Mouse (Mus musculus): ENCODE measurements around the gene Zdhhc7. TPM values are rescaled to one million over a fixed set of nuclear protein-coding genes. Genes with fewer than 3 reads are reported as not detected.

The Zdhhc7 gene
- total RNA-seq, 2 experiments from 2014 or later, result 36.5 to 40.0 TPM

GRCm38 (mm10) chr8:120038741-120039140 lies 62.5 kb downstream of the Zdhhc7 start:
- no peak for DNase-seq (ENCODE audit: extremely low spot score in 1 of 2, low spot score in 1 of 2)

- no peak for DNase-seq (ENCODE audit: extremely low spot score in 1 of 2, low spot score in 1 of 2)
These were observed 63.7 kb downstream of the Zdhhc7 start for GRCm38 (mm10) chr8:120037611-120038010.

- DNase-seq (ENCODE audit: extremely low spot score in 1 of 2, low spot score in 1 of 2), result no peak
These were observed 64.1 kb downstream of the Zdhhc7 start for GRCm38 (mm10) chr8:120037199-120037598.

GRCm38 (mm10) chr8:120036578-120036977 lies 64.7 kb downstream of the Zdhhc7 start:
- DNase-seq (ENCODE audit: extremely low spot score in 1 of 2, low spot score in 1 of 2), result no peak

- DNase-seq (ENCODE audit: extremely low spot score in 1 of 2, low spot score in 1 of 2), result no peak
These were observed 65.2 kb downstream of the Zdhhc7 start for GRCm38 (mm10) chr8:120036111-120036510.

- DNase-seq (ENCODE audit: extremely low spot score in 1 of 2, low spot score in 1 of 2), result no peak
These were observed 66.8 kb downstream of the Zdhhc7 start for GRCm38 (mm10) chr8:120034471-120034870.

- no peak for DNase-seq (ENCODE audit: extremely low spot score in 1 of 2, low spot score in 1 of 2)
These were observed 68.6 kb downstream of the Zdhhc7 start for GRCm38 (mm10) chr8:120032549-120033208.

Other genes with a start within 250 kb of the Zdhhc7 start
- gene Klhl36, start 239.2 kb downstream of the Zdhhc7 start, total RNA-seq (2021), result 1 to 10 TPM; 8.0 to 8.5 TPM
- gene Usp10, start 191.1 kb downstream of the Zdhhc7 start, total RNA-seq (2021), result 10 to 100 TPM; 84.3 to 99.0 TPM
- gene Gm20388, start 190.6 kb downstream of the Zdhhc7 start, total RNA-seq (2021), result 1 to 10 TPM; 8.8 TPM
- gene Crispld2, start 109.0 kb downstream of the Zdhhc7 start, total RNA-seq (2021), result 1 to 10 TPM; 1.4 to 2.1 TPM
- 100 to 1,000 TPM; 151 to 168 TPM for gene 6430548M08Rik, start 12.7 kb upstream of the Zdhhc7 start, total RNA-seq (2021)
- gene Fam92b, start 76.0 kb upstream of the Zdhhc7 start, total RNA-seq (2021), result under 1 TPM; 0.61 to 0.71 TPM
- gene Gse1, start 127.0 kb upstream of the Zdhhc7 start, total RNA-seq (2021), result 100 to 1,000 TPM; 121 to 145 TPM